Mouse (Mus musculus) G1E (cell line): ENCODE measurements around the gene Mief1.

Source experiments
- GATA1 ChIP-seq: IDR thresholded peaks from 2 replicates; pipeline ENCODE4 v1.6.1; 2012; ENCODE audit warnings: borderline replicate concordance, low read length, inconsistent platforms, mixed read lengths
- TAL1 ChIP-seq: conservative IDR thresholded peaks from 2 replicates; pipeline ENCODE4 v1.6.1; 2012; ENCODE audit warnings: low read depth, low read length, inconsistent platforms, mixed read lengths

- TF ChIP-seq GATA1 (no peak), TAL1 (no peak)
These were observed 1.7 kb downstream of the Mief1 start, which contains the start of gene AC140267.1 for GRCm38 (mm10) chr15:80235535-80235934.
